Mouse (Mus musculus) spleen, embryonic (tissue): ENCODE data around the gene Oas1e.
"Not testable (repeated sequence)": the region's sequence is repeated elsewhere in the genome, so short reads cannot be mapped to it uniquely, and the experiment has no call there.

Experiments used
- CTCF ChIA-PET: fragments of 350-600 bp; sonication (Branson Sonifier 250); formaldehyde crosslinking; loops from one replicate; lab custom pipeline; 2022; lab: Charles Lee

The Oas1e gene

GRCm38 (mm10) chr5:120795480-120796034 lies at the start of gene Oas1e:
Gene Oas1e (minus strand): TSS chr5:120795530.
- CTCF ChIA-PET = not testable (repeated sequence)

- CTCF ChIA-PET = interaction anchor here (0.6 kb wide), 1 partner anchor 74 kb away, joined by 5 read pairs; no protein-coding TSS in a partner anchor
Measured at GRCm38 (mm10) chr5:120844713-120845112, 49.4 kb upstream of the Oas1e start.

- CTCF ChIA-PET = no interaction called here
Measured at GRCm38 (mm10) chr5:120836731-120837585, 41.6 kb upstream of the Oas1e start.

DNA sequence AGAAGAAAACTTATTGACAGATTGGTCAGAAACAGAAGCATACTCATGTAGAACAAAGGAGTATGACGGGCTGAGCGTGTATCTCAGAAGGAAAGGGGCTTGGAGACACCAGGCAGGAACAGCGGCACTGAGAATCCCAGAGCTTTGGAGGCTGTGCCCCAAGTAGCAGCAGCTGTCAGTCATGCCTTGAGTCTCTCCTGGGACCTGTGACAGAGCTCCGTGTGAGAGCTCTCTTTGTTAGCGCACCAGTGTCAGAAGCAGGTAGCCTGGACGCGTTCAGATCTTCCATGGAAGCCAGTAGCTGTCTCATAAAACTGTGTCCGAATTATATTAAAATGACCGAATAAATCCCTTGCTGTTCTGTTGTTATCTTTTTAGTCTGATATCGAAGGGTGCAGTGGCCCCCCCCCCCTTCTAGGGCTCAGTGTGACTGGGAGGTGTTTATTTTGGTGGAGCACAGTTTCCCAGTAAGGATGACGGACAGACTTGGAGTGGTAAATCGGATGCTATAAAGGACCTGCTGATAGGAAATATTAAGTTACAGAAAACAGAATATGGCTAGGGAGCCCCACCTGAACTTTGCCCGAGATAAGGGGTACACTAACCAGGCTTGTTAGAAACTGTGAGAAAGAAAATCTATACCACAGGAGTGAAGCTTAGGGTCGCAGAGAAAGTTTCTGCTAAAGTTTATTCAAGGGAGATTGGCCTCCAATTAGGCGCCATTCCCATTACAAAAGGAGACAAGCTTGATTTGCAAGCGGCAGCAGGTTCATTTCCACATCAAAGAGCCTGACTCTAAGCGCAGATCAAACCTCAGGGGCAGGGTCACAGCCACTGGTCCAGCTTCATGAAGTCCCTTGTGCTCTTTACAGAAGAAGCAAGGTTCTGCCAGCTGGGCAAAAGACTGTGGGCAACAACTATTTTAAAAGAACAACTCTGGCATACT lies 38.3 kb upstream of the Oas1e start:
- CTCF ChIA-PET = no interaction called here

GRCm38 (mm10) chr5:120831031-120831430 lies 35.7 kb upstream of the Oas1e start:
- CTCF ChIA-PET = no interaction called here

DNA sequence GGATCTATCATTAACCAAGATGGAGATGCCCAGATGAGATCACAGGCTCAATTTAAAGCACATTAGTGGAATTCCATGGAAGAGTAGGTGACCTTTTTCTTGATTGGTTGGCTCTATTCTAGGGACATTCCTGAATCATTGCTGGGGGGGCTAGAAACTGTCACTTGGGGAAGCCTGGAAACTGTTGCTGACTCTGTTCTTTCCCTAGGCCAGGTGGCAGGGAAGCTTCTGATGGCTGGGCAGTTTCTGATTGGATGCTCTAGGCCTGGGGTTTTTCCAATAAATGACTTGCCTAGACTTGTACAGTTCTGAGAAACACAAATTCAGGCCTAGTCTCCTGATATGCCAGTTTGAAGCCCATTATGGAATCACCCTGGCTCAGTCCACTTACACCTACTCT lies 23.7 kb upstream of the Oas1e start:
- CTCF ChIA-PET = interaction anchor here (0.6 kb wide), 1 partner anchor 123 kb away, joined by 3 read pairs; no protein-coding TSS in a partner anchor

DNA sequence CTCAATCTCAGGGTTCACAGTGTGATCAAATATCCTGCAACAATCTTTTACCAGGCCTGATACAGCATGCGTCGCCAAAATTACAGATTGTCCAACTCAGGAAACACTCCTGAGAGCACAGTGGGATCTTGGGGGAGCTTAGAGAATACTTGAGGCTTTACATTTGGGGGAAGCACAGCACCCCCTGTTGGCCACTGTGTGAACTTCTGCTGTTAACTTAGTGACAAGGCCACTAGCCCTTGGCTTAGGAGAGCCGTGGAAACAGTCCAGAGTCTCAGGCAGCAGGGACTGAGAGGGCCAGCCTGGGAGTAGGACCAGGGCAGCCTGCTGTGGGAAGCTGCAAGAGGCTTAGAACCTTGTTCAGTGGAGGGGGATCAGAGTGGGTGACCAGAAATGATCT lies 20.6 kb upstream of the Oas1e start:
- CTCF ChIA-PET = interaction anchor here (0.5 kb wide), 1 partner anchor 145 kb away, joined by 4 read pairs; no protein-coding TSS in a partner anchor

GRCm38 (mm10) chr5:120813023-120813422 lies 17.7 kb upstream of the Oas1e start:
- CTCF ChIA-PET = no interaction called here

- CTCF ChIA-PET = interaction anchor here (0.5 to 0.6 kb wide), 2 partner anchors 23 to 378 kb away, joined by 3 to 4 read pairs; no protein-coding TSS in a partner anchor
Measured at GRCm38 (mm10) chr5:120811951-120812819, 16.9 kb upstream of the Oas1e start, which contains the start of gene Oas1c. Gene Oas1c (minus strand): TSS chr5:120812514.

GRCm38 (mm10) chr5:120809171-120809570 lies 13.8 kb upstream of the Oas1e start:
- CTCF ChIA-PET = no interaction called here

DNA sequence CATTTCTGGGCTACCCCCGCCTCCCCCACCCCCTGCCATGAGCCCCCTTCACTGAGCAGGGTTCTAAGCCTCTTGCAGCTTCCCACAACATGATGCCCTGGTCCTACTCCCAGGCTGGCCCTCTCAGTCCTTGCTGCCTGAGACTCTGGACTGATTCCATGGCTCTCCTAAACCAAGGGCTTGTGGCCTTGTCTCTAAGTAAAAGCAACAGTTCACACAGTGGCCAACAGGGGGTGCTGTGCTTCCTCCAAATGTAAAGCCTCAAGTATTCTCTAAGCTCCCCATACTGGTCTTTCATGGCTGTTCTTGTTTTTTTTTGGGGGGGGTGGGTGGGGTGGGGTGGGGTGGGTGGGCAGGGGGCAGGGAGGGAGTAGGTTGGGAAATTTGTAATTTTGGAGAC lies 11.1 kb upstream of the Oas1e start:
- CTCF ChIA-PET = interaction anchor here (1.2 kb wide), 1 partner anchor 11 kb away, joined by 10 read pairs; no protein-coding TSS in a partner anchor

GRCm38 (mm10) chr5:120803596-120803995 lies 8.3 kb upstream of the Oas1e start:
- CTCF ChIA-PET = no interaction called here

DNA sequence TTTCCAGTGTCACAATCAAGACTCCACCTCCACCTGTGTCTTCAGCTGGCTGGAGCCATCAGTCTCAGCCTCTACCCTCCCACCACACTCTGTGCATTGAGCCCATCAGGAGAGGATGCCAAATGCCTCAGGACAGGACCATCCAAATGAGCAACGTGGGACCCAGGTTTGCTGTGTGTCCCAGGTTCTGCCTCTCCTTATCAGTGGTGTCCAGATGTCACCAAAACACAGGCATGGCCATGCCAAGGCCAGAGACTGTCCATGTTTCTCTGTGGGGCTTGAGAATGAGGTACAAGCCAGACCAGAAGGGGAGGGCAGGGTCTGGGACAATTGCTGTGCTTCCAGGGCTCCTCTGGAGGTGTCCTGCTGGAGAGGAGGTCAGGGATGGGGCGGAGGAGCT lies 3.6 kb upstream of the Oas1e start:
- CTCF ChIA-PET = not testable (repeated sequence)

GRCm38 (mm10) chr5:120798147-120798546 lies 2.8 kb upstream of the Oas1e start:
- CTCF ChIA-PET = not testable (repeated sequence)

DNA sequence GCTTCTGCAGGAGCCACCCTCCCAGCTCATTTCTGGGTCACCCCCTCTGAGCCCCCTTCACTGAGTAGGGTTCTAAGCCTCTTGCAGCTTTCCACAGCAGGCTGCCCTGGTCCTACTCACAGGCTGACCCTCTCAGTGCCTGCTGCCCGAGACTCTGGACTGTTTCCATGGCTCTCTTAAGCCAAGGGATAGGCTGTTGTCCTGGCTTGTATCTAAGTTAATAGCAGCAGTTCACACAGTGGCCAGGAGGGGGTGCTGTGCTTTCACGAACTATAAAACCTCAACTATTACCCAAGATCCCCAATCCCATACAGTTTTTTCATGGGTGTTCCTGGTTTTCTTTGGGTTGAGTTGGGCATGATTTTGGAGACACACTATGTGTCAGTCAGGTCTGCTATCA lies 2.3 kb downstream of the Oas1e start:
- CTCF ChIA-PET = interaction anchor here (0.8 kb wide), 1 partner anchor 14 kb away, joined by 14 read pairs; no protein-coding TSS in a partner anchor

GRCm38 (mm10) chr5:120787042-120787441 lies 8.3 kb downstream of the Oas1e start:
- CTCF ChIA-PET = interaction anchor here (0.7 kb wide), 1 partner anchor 97 kb away, joined by 5 read pairs; no protein-coding TSS in a partner anchor

DNA sequence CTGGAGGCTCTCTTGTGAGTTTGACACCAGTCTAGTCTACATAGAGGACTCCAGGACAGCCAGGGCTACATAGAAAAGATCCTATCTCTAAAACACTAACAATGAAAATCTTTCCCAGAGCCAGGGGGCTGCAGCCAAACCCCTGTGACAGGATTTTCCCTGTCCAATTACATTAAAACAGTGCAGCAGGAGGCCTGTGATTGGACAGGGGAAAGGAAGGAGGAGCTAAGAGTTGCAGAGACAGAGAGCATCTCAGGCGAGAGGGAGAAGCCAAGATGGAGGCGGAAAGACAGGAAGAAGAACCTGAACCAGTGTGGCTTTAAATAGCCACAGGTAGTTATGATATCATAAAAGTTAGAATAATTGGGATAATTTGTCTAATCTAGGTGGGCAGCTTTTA lies 12.9 kb downstream of the Oas1e start:
- CTCF ChIA-PET = no interaction called here

DNA sequence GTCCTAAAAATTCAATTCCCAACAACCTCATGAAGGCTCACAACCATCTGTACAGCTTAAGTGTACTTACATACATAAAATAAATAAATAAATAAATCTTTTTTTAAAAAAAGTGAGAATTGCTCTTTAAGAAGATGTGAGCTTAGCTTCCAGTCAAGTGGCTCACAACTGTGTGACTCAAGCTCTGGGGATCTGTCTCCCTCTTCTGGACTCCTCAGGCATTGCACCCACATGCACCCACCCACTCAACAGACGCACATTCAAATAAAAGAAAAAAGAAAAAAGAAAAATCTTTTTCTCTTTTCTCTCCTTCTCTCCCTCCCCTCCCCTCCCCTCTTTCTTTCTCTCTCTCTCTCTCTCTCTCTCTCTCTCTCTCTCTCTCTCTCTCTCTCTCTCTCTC lies 13.7 kb downstream of the Oas1e start:
- CTCF ChIA-PET = no interaction called here

GRCm38 (mm10) chr5:120779922-120780321 lies 15.4 kb downstream of the Oas1e start:
- CTCF ChIA-PET = interaction anchor here (0.6 kb wide), 1 partner anchor 23 kb away, joined by 4 read pairs; no protein-coding TSS in a partner anchor

- CTCF ChIA-PET = interaction anchor here (0.9 kb wide), 1 partner anchor 14 kb away, joined by 14 read pairs; no protein-coding TSS in a partner anchor
Measured at GRCm38 (mm10) chr5:120778941-120779340, 16.4 kb downstream of the Oas1e start.
